ENCODE assay signal across 9 mouse cellular contexts in genomic region chr12:80759713-80760395, GRCm38 (mm10). TPM values are rescaled to one million over a fixed set of nuclear protein-coding genes. Genes with fewer than 3 reads are reported as not detected.
DNase-seq lines count a peak whose midpoint lies in the region; ATAC-seq lines count a peak whose summit lies in the region.
"Had no signal": no experiment of that assay in that cellular context is flagged by ENCODE, and none has a peak within 500 bp of the region (broad histone marks: within the 10 kb centered on the region; RNA-seq: fewer than 3 reads in every experiment).

No protein-coding gene starts in this region.

- peak overlapping the region; percentile 46 for H3K4me3 ChIP-seq in kidney, embryonic 14.5 days (ENCODE audit: low read length)
- peak overlapping the region; percentile 64 for H3K4me3 ChIP-seq in midbrain, embryonic 14.5 days (replicated peaks; ENCODE audit: low read depth, low read length)

- H3K9me3 ChIP-seq in kidney, embryonic 14.5 days (ENCODE audit: control insufficient read depth, low read length) = no peaks in the 10 kb centered on the region
- peaks cover 37% of the 10 kb centered on the region for H3K9me3 ChIP-seq in midbrain, embryonic 14.5 days (ENCODE audit: control insufficient read depth, low read length)

- peak overlapping the region; percentile 14; the same call in 1 of the 2 replicates for H3K9ac ChIP-seq in kidney, embryonic 14.5 days (ENCODE audit: low read depth, low read length)
- peak overlapping the region; percentile 95 for H3K9ac ChIP-seq in midbrain, embryonic 14.5 days (replicated peaks; ENCODE audit: low read length)

- DNase-seq in kidney, adult 9 months = no peak
- peak; percentile 37 to 58 for DNase-seq in cerebellum, adult 18-20 months
- DNase-seq in layer of hippocampus, adult 9-11 months = peak; percentile 28
- peak; percentile 89 for DNase-seq in midbrain, embryonic 14.5 days
- DNase-seq in adrenal gland, adult 8-10 months = no peak
- DNase-seq in urinary bladder, postnatal 36 days (ENCODE audit: low spot score in 2 of 2) = no peak

- no peaks in the 10 kb centered on the region for H3K36me3 ChIP-seq in kidney, embryonic 14.5 days (ENCODE audit: control insufficient read depth, insufficient read depth, low read length)
- peaks cover 42% of the 10 kb centered on the region for H3K36me3 ChIP-seq in midbrain, embryonic 14.5 days (ENCODE audit: control insufficient read depth, insufficient read depth, low read length)

- ATAC-seq in kidney, embryonic 14.5 days (ENCODE audit: low FRiP score, low TSS enrichment) = no peak
- peak; percentile 58 for ATAC-seq in frontal cortex, adult (ENCODE audit: low TSS enrichment)
- peak; percentile 56 for ATAC-seq in midbrain, embryonic 14.5 days (ENCODE audit: low FRiP score, low TSS enrichment)

- H3K27me3 ChIP-seq in kidney, embryonic 14.5 days (ENCODE audit: control insufficient read depth, insufficient read depth, low read length) = peaks cover 56% of the 10 kb centered on the region
- H3K27me3 ChIP-seq in midbrain, embryonic 14.5 days (ENCODE audit: control insufficient read depth, insufficient read depth, low read length) = no peaks in the 10 kb centered on the region

- no peak overlapping the region for H3K27ac ChIP-seq in kidney, embryonic 14.5 days (ENCODE audit: low read depth, low read length)
- peak overlapping the region; percentile 97 for H3K27ac ChIP-seq in midbrain, embryonic 14.5 days (replicated peaks; ENCODE audit: low read depth, low read length)

- WGBS in kidney, embryonic 14.5 days = 3% methylated on average over 22 of the region's 22 CpGs
- WGBS in midbrain, embryonic 14.5 days = under 1% methylated on average over 22 of the region's 22 CpGs

- H3K4me1 ChIP-seq in kidney, embryonic 14.5 days (ENCODE audit: control insufficient read depth, insufficient read depth, low read length) = peaks cover 21% of the 10 kb centered on the region
- peaks cover 7% of the 10 kb centered on the region; the same call in 1 of the 2 replicates for H3K4me1 ChIP-seq in midbrain, embryonic 14.5 days (ENCODE audit: control insufficient read depth, insufficient read depth, low read length)

- peak overlapping the region; percentile 96 for H3K4me2 ChIP-seq in kidney, embryonic 14.5 days (replicated peaks; ENCODE audit: low read depth, low read length)
- peak overlapping the region; percentile 73 for H3K4me2 ChIP-seq in midbrain, embryonic 14.5 days (ENCODE audit: low read length)

RNA-seq across cellular contexts. Expression of gene Ccdc177, which starts 0.6 kb away (rescaled TPM):
- 0.19 and 0.24 TPM in 2 replicates for polyA plus RNA-seq in kidney, embryonic 14.5 days (2014; fragmentation: Nextera tagmentation; extraction: Ambion mirVana)
- 8.5 and 8.8 TPM in 2 replicates for polyA plus RNA-seq in midbrain, embryonic 14.5 days (2014; fragmentation: Nextera tagmentation; extraction: Ambion mirVana)
- under 1 TPM in 1 of 4 experiments, not detected in 3; 0.09 TPM for total RNA-seq in adrenal gland, adult 8-10 months (2022)
- total RNA-seq: CH12.LX had no signal

RNA-seq across cellular contexts. Expression of gene Susd6, which starts 30.5 kb away (rescaled TPM):
- 7.5 and 15.6 TPM in 2 replicates for polyA plus RNA-seq in kidney, embryonic 14.5 days (2014; fragmentation: Nextera tagmentation; extraction: Ambion mirVana)
- polyA plus RNA-seq in midbrain, embryonic 14.5 days (2014; fragmentation: Nextera tagmentation; extraction: Ambion mirVana) = 8.8 and 14.3 TPM in 2 replicates
- 10 to 100 TPM; 58.0 to 74.0 (median 70.3) TPM for total RNA-seq in adrenal gland, adult 8-10 months (2022)

Comparison
In these comparisons a context has a peak if more than half of its experiments do, and no peak if none do; other contexts are left out.
1. DNase-seq: peak in cerebellum, adult 18-20 months (2 of 2), layer of hippocampus, adult 9-11 months (single experiment) and midbrain, embryonic 14.5 days (single experiment); none in kidney, adult 9 months (single experiment), adrenal gland, adult 8-10 months (single experiment) and urinary bladder, postnatal 36 days (0 of 2).